In the genomic region with DNA sequence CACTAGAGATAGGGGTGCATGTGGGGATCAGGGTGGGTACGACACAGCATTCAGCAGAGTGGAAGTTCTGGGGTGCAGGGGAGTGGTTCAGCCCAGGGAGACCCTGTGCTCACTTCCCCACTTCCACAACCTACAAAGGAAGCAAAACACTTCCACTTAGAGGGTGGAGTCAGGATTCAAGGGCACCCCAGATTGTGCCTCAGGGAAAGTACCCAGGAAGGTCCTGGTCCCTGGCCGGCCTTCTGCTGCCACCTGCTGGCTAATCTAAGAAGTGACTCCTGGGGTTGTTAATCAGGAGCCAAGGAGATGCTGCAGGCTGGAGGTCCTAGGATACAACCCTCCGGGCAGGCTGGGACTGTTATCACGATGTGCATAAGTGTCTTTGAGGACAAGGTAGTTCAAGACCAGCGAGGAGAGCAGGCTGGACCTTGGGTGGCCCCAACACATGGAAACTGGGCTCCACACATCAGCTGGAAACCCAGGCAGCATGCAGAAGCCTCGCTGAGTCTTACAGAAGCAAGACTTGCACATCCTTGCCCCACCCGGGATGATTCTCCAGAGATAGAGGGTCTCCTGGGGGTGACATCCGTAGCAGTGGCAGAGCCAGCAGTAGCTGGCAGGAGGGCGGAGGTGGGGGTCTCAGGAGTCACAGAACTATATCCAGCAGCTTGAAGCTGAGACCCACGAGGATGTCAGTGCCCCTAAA, we compare ENCODE assay signal across 8 mouse cellular contexts. TPM values are rescaled to one million over a fixed set of nuclear protein-coding genes. Genes with fewer than 3 reads are reported as not detected.
DNase-seq lines count a peak whose midpoint lies in the region; ATAC-seq and TF ChIP-seq lines count a peak whose summit lies in the region.

No protein-coding gene starts in this region.

- peaks cover 30% of the 10 kb centered on the region for H3K36me3 ChIP-seq in heart, embryonic 14.5 days (ENCODE audit: control insufficient read depth, insufficient read depth, low read length)
- no peaks in the 10 kb centered on the region for H3K36me3 ChIP-seq in liver, postnatal 0 days (replicated peaks; ENCODE audit: insufficient read depth, low read length)
- peaks cover 24% of the 10 kb centered on the region for H3K36me3 ChIP-seq in neural tube, embryonic 14.5 days (ENCODE audit: control insufficient read depth, insufficient read depth, low read length)

- no peaks in the 10 kb centered on the region for H3K9me3 ChIP-seq in heart, embryonic 14.5 days (ENCODE audit: control insufficient read depth, low read length)
- no peaks in the 10 kb centered on the region for H3K9me3 ChIP-seq in liver, postnatal 0 days (ENCODE audit: low read length)
- no peaks in the 10 kb centered on the region for H3K9me3 ChIP-seq in neural tube, embryonic 14.5 days (ENCODE audit: control insufficient read depth, low read length)

- H3K27me3 ChIP-seq in heart, embryonic 14.5 days (ENCODE audit: control insufficient read depth, insufficient read depth, low read length), result peaks cover 5% of the 10 kb centered on the region; the same call in 1 of the 2 replicates
- no peaks in the 10 kb centered on the region; the same call in 1 of the 2 replicates for H3K27me3 ChIP-seq in liver, postnatal 0 days (ENCODE audit: insufficient read depth, low read length)
- H3K27me3 ChIP-seq in neural tube, embryonic 14.5 days (ENCODE audit: control insufficient read depth, insufficient read depth, low read length), result no peaks in the 10 kb centered on the region

- no peak overlapping the region for H3K4me3 ChIP-seq in embryonic fibroblast, embryonic 13.5 days (ENCODE audit: insufficient read depth, low read length)
- H3K4me3 ChIP-seq in heart, embryonic 14.5 days (ENCODE audit: control insufficient read depth in 1 of 2, insufficient read depth in 1 of 2, low read depth in 1 of 2, low read length in 2 of 2), result no peak overlapping the region
- no peak overlapping the region for H3K4me3 ChIP-seq in liver, postnatal 0 days (ENCODE audit: low read depth, low read length)
- H3K4me3 ChIP-seq in neural tube, embryonic 14.5 days (ENCODE audit: low read depth, low read length), result no peak overlapping the region

- WGBS in heart, embryonic 14.5 days, result 36% methylated on average over 10 of the region's 10 CpGs
- WGBS in liver, postnatal 0 days (ENCODE audit: insufficient replicate concordance), result 34% methylated on average over 10 of the region's 10 CpGs
- 33% methylated on average over 10 of the region's 10 CpGs for WGBS in neural tube, embryonic 14.5 days

- no peak overlapping the region for H3K9ac ChIP-seq in heart, embryonic 14.5 days (ENCODE audit: low read length)
- no peak overlapping the region for H3K9ac ChIP-seq in liver, postnatal 0 days (replicated peaks)
- 0 out of 2 replicates have a peak overlapping the region, but pooled peaks have one; percentile 16 for H3K9ac ChIP-seq in neural tube, embryonic 14.5 days (replicated peaks; ENCODE audit: low read depth, low read length)

- no peak for TF ChIP-seq EP300 in liver, postnatal 0 days (IDR thresholded peaks at IDR 0.05; ENCODE audit: low read depth)

- no peaks in the 10 kb centered on the region for H3K4me1 ChIP-seq in embryonic fibroblast, embryonic 13.5 days (ENCODE audit: control insufficient read depth, insufficient read depth, low read length)
- H3K4me1 ChIP-seq in heart, embryonic 14.5 days (ENCODE audit: control insufficient read depth in 2 of 2, insufficient read depth in 2 of 2, low read length in 2 of 2), result peaks cover 2 to 3% of the 10 kb centered on the region in 2 experiments; a peak in 3 of 4 replicates
- H3K4me1 ChIP-seq in liver, postnatal 0 days (ENCODE audit: insufficient read depth), result peaks cover 9% of the 10 kb centered on the region
- H3K4me1 ChIP-seq in neural tube, embryonic 14.5 days (ENCODE audit: control insufficient read depth, insufficient read depth, low read length), result peaks cover 11% of the 10 kb centered on the region

- TF ChIP-seq POLR2A in brain, embryonic 14.5 days (IDR thresholded peaks at IDR 0.05; ENCODE audit: borderline replicate concordance, extremely low read depth, insufficient read depth, insufficient read length, poor library complexity, severe bottlenecking), result no peak
- peak; percentile 3; the same call in 1 of the 2 replicates for TF ChIP-seq POLR2A in embryonic fibroblast, embryonic 13.5 days (IDR thresholded peaks at IDR 0.05; ENCODE audit: low read depth, low read length)

- H3K27ac ChIP-seq in embryonic fibroblast, embryonic 13.5 days (ENCODE audit: insufficient read depth, low read length), result no peak overlapping the region
- no peak overlapping the region for H3K27ac ChIP-seq in heart, embryonic 14.5 days (replicated peaks in 1 of 2; ENCODE audit: control insufficient read depth in 1 of 2, insufficient read depth in 1 of 2, low read depth in 2 of 2, low read length in 2 of 2)
- H3K27ac ChIP-seq in liver, postnatal 0 days (ENCODE audit: low read depth), result no peak overlapping the region
- H3K27ac ChIP-seq in neural tube, embryonic 14.5 days (ENCODE audit: low read depth, low read length), result peak overlapping the region; percentile 72

- 0 out of 2 replicates have a peak, but pooled peaks have one; percentile 22 for ATAC-seq in heart, embryonic 14.5 days (ENCODE audit: insufficient number of reproducible peaks, insufficient read depth, low FRiP score, low read depth)
- ATAC-seq in liver, postnatal 0 days, result peak; percentile 43; the same call in 1 of the 2 replicates
- ATAC-seq in neural tube, embryonic 14.5 days (ENCODE audit: low read depth), result peak; percentile 26; the same call in 1 of the 2 replicates

- TF ChIP-seq CTCF in brain, embryonic 14.5 days (IDR thresholded peaks at IDR 0.05; ENCODE audit: borderline replicate concordance, extremely low read depth, insufficient read depth, insufficient read length), result peak; percentile 97
- peak; percentile 60; the same call in 1 of the 2 replicates for TF ChIP-seq CTCF in embryonic fibroblast, embryonic 13.5 days (IDR thresholded peaks at IDR 0.05; ENCODE audit: borderline replicate concordance, insufficient read depth, low read length)
- TF ChIP-seq CTCF in liver, postnatal 0 days (IDR thresholded peaks at IDR 0.05; ENCODE audit: low read depth), result peak; percentile 92

- H3K4me2 ChIP-seq in heart, embryonic 14.5 days (ENCODE audit: low read length), result no peak overlapping the region
- no peak overlapping the region for H3K4me2 ChIP-seq in liver, postnatal 0 days (ENCODE audit: low read depth, low read length)
- H3K4me2 ChIP-seq in neural tube, embryonic 14.5 days (ENCODE audit: low read depth, low read length), result no peak overlapping the region

- DNase-seq in CD8-positive naive resting alpha-beta T cell, adult 2 months (ENCODE audit: low read depth in 2 of 2, low spot score in 2 of 2), result peak; percentile 66 to 72
- DNase-seq in brain, embryonic 14.5 days (ENCODE audit: low read depth), result peak; percentile 85
- peak; percentile 94 for DNase-seq in kidney, postnatal 10 days
- DNase-seq in liver, postnatal 0 days, result peak; percentile 78
- DNase-seq in telencephalon, adult 2 months (ENCODE audit: low read depth, low spot score), result peak; percentile 54

RNA-seq across cellular contexts. Expression of a gene that starts 25.4 kb away (rescaled TPM):
- polyA plus RNA-seq in brain, embryonic 14.5 days (2012; rRNA removed), result 0.14 and 0.46 TPM in 2 replicates
- 0.25 and 0.67 TPM in 2 replicates for polyA plus RNA-seq in embryonic fibroblast, embryonic 13.5 days (2011; ENCODE audit: insufficient read length, low read depth, missing spikeins)
- 8.8 and 10.6 TPM in 2 replicates for polyA plus RNA-seq in heart, embryonic 14.5 days (2014; fragmentation: Nextera tagmentation; extraction: Ambion mirVana)
- 169 and 185 TPM in 2 replicates for polyA plus RNA-seq in liver, postnatal 0 days (2015; fragmentation: Nextera tagmentation; extraction: Ambion mirVana)
- polyA plus RNA-seq in neural tube, embryonic 14.5 days (2014; fragmentation: Nextera tagmentation; extraction: Ambion mirVana), result 0.75 and 1.3 TPM in 2 replicates

Comparison
In these comparisons a context has a peak if more than half of its experiments do, and no peak if none do; other contexts are left out.
1. RNA of a gene that starts 25.4 kb away (polyA plus RNA-seq): 169 to 185 TPM in liver, postnatal 0 days; 8.8 to 10.6 TPM in heart, embryonic 14.5 days, 0.75 to 1.3 TPM in neural tube, embryonic 14.5 days, 0.14 to 0.46 TPM in brain, embryonic 14.5 days and 0.25 to 0.67 TPM in embryonic fibroblast, embryonic 13.5 days; every median in the first group is over 10 times any median in the second.
2. Peak in every context shown above with its lines, with median percentiles within 50 percentile points of each other: DNase-seq, CTCF ChIP-seq and ATAC-seq.